Mouse (Mus musculus) myocyte (in vitro differentiated cells): Measurements from ENCODE around the gene Echdc2. TPM values are rescaled to one million over a fixed set of nuclear protein-coding genes. Genes with fewer than 3 reads are reported as not detected.
"Not testable (repeated sequence)": the region's sequence is repeated elsewhere in the genome, so short reads cannot be mapped to it uniquely, and the experiment has no call there.

Experiments
- H3K27me3 ChIP-seq: one replicate; pipeline ENCODE4 v1.6.1; 2011; ENCODE audit not compliant: control insufficient read depth, insufficient read depth, insufficient read length
- H3K36me3 ChIP-seq: one replicate; pipeline ENCODE4 v1.6.1; 2011; ENCODE audit not compliant: control insufficient read depth, insufficient read depth
- H3K4me2 ChIP-seq: one replicate; pipeline ENCODE4 v1.6.1; 2011; ENCODE audit warnings: low read depth, control low read depth
- H3K4me3 ChIP-seq: one replicate; pipeline ENCODE4 v1.5.1; 2011; ENCODE audit warnings: mild to moderate bottlenecking, control low read depth, moderate library complexity
- H3K79me2 ChIP-seq: one replicate; pipeline ENCODE4 v1.6.1; 2011; ENCODE audit not compliant: control insufficient read depth, insufficient read depth
- H3ac ChIP-seq: one replicate; pipeline ENCODE4 v1.6.1; 2011; ENCODE audit not compliant: control insufficient read depth, insufficient read length
- CEBPB ChIP-seq: IDR thresholded peaks from 2 replicates; pipeline ENCODE4 v1.6.1; 2011; ENCODE audit warnings: mild to moderate bottlenecking, moderate library complexity; ENCODE audit not compliant: poor library complexity, insufficient read depth, severe bottlenecking
- E2F4 ChIP-seq: IDR thresholded peaks from one replicate; pipeline ENCODE4 v1.6.1; 2011; ENCODE audit warnings: mild to moderate bottlenecking, control low read depth, moderate library complexity; ENCODE audit not compliant: insufficient read depth
- MAX ChIP-seq: IDR thresholded peaks from one replicate; pipeline ENCODE4 v1.6.1; 2011; ENCODE audit warnings: low read depth, mild to moderate bottlenecking, control low read depth
- MYOD1 ChIP-seq, 3 experiments: IDR thresholded peaks; one replicate each; pipeline ENCODE4 v1.6.1; 2011; ENCODE audit warnings: control low read depth in 2 of 3, low read depth in 2 of 3, mild to moderate bottlenecking in 2 of 3, moderate library complexity in 1 of 3; ENCODE audit not compliant: insufficient read length in 2 of 3, control insufficient read depth in 1 of 3
- MYOG ChIP-seq, 3 experiments: IDR thresholded peaks; one replicate each; pipeline ENCODE4 v1.6.1; 2011; ENCODE audit warnings: control low read depth in 2 of 3, low read depth in 2 of 3, mild to moderate bottlenecking in 2 of 3; ENCODE audit not compliant: insufficient read length in 2 of 3, control insufficient read depth in 1 of 3, insufficient read depth in 1 of 3
- POLR2A ChIP-seq: IDR thresholded peaks from one replicate; pipeline ENCODE4 v1.6.1; 2011; ENCODE audit warnings: low read depth, mild to moderate bottlenecking, control low read depth, moderate library complexity; ENCODE audit not compliant: insufficient read length
- POLR2AphosphoS2 ChIP-seq: IDR thresholded peaks from one replicate; pipeline ENCODE4 v1.6.1; 2011; ENCODE audit warnings: low read depth, control low read depth; ENCODE audit not compliant: insufficient read length
- REST ChIP-seq: IDR thresholded peaks from one replicate; pipeline ENCODE4 v1.6.1; 2011; ENCODE audit warnings: mild to moderate bottlenecking, control low read depth, moderate library complexity; ENCODE audit not compliant: insufficient read depth, insufficient read length
- SRF ChIP-seq: IDR thresholded peaks from one replicate; pipeline ENCODE4 v1.6.1; 2011; ENCODE audit warnings: low read depth; ENCODE audit not compliant: control insufficient read depth, insufficient read length
- TCF12 ChIP-seq: IDR thresholded peaks from one replicate; pipeline ENCODE4 v1.6.1; 2011; ENCODE audit warnings: mild to moderate bottlenecking, control low read depth; ENCODE audit not compliant: poor library complexity, insufficient read depth, severe bottlenecking
- TCF3 ChIP-seq: IDR thresholded peaks from one replicate; pipeline ENCODE4 v1.6.1; 2011; ENCODE audit warnings: low read depth, control low read depth; ENCODE audit not compliant: insufficient read length
- USF1 ChIP-seq: IDR thresholded peaks from one replicate; pipeline ENCODE4 v1.6.1; 2011; ENCODE audit warnings: low read depth, mild to moderate bottlenecking, control low read depth, moderate library complexity
- polyA plus RNA-seq: library from polyadenylated mRNA; unstranded; fragments of >200 nt; fragmentation: generic; extraction: Trizol; gene quantifications from one replicate; pipeline ENCODE4 v1.2.1, GENCODE M21; 2012; ENCODE audit warnings: missing spikeins

The Echdc2 gene
- polyA plus RNA-seq, 1 experiment, result 8.6 TPM

DNA sequence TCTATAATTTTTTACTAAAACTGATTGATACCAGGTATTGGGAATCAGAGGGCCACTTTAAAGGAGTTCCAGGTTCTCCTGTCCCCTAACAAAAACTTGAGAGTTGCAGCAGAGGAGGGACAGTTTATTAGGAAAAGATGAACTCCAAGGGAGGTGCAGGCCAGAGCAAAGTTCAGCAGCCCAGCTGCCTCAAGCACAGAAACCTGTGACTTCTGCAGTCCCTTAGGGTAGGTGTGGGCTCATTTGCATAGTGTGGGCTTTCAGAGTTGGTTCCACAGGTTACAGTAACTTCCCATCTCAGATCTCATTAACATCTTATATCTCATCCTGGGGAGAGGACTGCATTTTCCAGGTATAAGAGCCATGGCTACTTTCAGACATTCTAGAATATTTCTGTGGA, 21.5 kb upstream of the Echdc2 start:
- Histone ChIP-seq H3K4me2 (no peak overlapping the region), H3K4me3 (no peak overlapping the region), H3K79me2 (no peaks in the 10 kb centered on the region), H3ac (no peak overlapping the region), H3K27me3 (no peaks in the 10 kb centered on the region), H3K36me3 (no peaks in the 10 kb centered on the region)
- TF ChIP-seq TCF3 (no peak), POLR2AphosphoS2 (no peak), POLR2A (no peak), SRF (no peak)

GRCm38 (mm10) chr4:108144880-108145279, 20.4 kb upstream of the Echdc2 start, which contains the start of gene Scp2:
Gene Scp2, minus strand, starts transcription at chr4:108144998.
- H3ac ChIP-seq, result no peak within 1 kb of the TSS
- no peaks in the 10 kb centered on the region for H3K79me2 ChIP-seq
- H3K36me3 ChIP-seq, result no peaks in the 10 kb centered on the region
- H3K4me3 ChIP-seq, result no peak within 1 kb of the TSS
- H3K27me3 ChIP-seq, result no peaks in the 10 kb centered on the region
- H3K4me2 ChIP-seq, result no peak within 1 kb of the TSS
- TF ChIP-seq USF1, result no peak
- TF ChIP-seq POLR2AphosphoS2, result no peak
- TF ChIP-seq SRF, result no peak
- no peak for TF ChIP-seq CEBPB
- no peak for TF ChIP-seq E2F4
- TF ChIP-seq REST, result no peak
- TF ChIP-seq MYOD1 (IDR thresholded peaks at IDR 0.05; ENCODE audit: control insufficient read depth in 1 of 3, insufficient read length in 2 of 3, low read depth in 2 of 3), result no peak
- TF ChIP-seq TCF12, result no peak
- no peak for TF ChIP-seq TCF3
- no peak for TF ChIP-seq MAX
- TF ChIP-seq POLR2A, result no peak
- no peak for TF ChIP-seq MYOG (IDR thresholded peaks at IDR 0.05; ENCODE audit: control insufficient read depth in 1 of 3, insufficient read depth in 1 of 3, insufficient read length in 2 of 3, low read depth in 2 of 3)

DNA sequence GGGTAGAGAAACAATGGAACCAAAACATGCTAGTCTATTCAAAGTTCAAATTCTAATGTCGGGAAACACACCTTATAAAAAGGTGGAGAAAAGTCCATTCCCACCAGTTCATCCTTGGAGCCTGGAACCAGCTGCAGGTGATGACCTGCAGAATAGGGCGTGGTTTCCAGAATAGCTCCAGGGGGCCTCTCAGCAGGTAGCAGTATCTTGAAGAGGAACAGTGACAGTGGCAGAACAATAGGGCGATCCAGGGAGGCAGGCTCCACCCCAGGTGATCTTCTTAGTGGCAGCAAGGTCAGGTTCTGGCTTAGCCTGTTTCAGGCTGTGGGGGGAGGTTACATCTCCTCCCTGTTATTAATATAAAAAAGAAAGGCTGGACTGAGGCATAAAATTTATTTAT, 19.7 kb upstream of the Echdc2 start:
- not testable (repeated sequence) for H3K27me3 ChIP-seq, H3K4me2 ChIP-seq, H3K36me3 ChIP-seq, H3ac ChIP-seq, H3K79me2 ChIP-seq, H3K4me3 ChIP-seq

DNA sequence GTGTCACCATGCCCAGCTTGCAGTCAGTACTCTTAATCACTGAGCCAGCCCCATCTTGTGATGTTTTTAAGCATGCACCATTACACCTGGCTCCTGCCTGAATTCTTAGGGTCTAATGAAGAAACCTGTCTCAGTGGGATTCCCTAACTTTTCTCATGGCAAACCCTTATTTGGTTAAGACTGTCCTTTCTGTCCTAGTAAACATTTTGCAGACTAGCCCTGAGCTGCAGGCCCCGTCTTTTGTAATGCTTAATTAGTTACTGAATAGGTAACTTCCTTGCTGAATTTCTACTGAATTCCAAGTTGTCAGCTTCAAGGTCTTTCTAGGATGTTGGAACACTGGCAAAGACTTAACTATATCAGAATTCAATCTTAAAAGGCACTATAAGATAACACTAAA, 10.1 kb upstream of the Echdc2 start:
- H3K4me3 ChIP-seq, H3K79me2 ChIP-seq, H3K27me3 ChIP-seq, H3K36me3 ChIP-seq, H3ac ChIP-seq, H3K4me2 ChIP-seq: not testable (repeated sequence)

DNA sequence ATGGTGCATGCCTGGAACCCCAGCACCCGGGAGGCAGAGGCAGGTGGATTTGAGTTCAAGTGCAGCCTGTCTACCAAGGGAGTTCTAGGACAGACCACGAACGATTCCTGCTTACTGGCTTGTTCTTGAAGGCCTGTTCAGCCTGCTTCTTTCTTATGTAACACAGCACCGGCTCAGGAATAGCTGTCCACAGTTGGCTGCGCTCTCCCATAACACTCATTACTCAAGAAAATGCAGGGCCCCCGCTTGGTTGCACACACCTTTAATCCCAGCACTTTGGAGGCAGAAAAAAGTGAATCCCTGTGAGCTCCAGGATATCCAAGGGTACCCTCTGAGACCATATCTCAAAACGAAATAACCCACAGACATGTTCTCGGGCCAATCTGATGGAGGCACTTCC, 3.3 kb upstream of the Echdc2 start:
- H3K27me3 ChIP-seq, result peaks cover 12% of the 10 kb centered on the region
- no peaks in the 10 kb centered on the region for H3K36me3 ChIP-seq
- H3K4me2 ChIP-seq, result no peak overlapping the region
- TF ChIP-seq MYOD1 (IDR thresholded peaks at IDR 0.05; ENCODE audit: control insufficient read depth in 1 of 3, insufficient read length in 2 of 3, low read depth in 2 of 3) (no peak), MAX (no peak), POLR2A (no peak), TCF12 (no peak), E2F4 (no peak), CEBPB (no peak), MYOG (IDR thresholded peaks at IDR 0.05; ENCODE audit: control insufficient read depth in 1 of 3, insufficient read depth in 1 of 3, insufficient read length in 2 of 3, low read depth in 2 of 3) (no peak), SRF (no peak), POLR2AphosphoS2 (no peak), USF1 (no peak), REST (no peak), TCF3 (no peak)
- no peaks in the 10 kb centered on the region for H3K79me2 ChIP-seq
- H3ac ChIP-seq, result no peak overlapping the region
- H3K4me3 ChIP-seq, result no peak overlapping the region

DNA sequence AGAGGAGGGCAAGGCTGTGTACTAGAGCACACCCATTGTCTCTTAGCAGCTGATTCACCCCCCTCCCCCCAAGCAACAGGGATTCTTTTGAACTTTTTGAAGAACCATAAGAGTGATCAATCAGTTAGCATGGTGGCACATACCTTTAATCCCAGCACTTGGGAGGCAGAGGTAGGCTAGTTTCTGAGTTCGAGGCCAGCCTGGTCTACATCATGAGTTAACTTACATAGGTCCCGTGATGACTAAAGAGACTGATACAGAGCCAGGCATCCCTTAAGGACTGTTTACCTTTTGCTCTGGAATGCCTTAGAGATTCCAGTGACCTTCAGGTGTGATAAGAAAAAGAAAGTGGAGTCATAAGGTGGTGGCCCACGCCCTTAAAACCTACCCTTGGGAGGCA, 1.9 kb upstream of the Echdc2 start:
- Histone ChIP-seq H3ac (no peak overlapping the region), H3K27me3 (peaks cover 12% of the 10 kb centered on the region), H3K36me3 (no peaks in the 10 kb centered on the region), H3K79me2 (no peaks in the 10 kb centered on the region), H3K4me3 (no peak overlapping the region), H3K4me2 (no peak overlapping the region)
- TF ChIP-seq POLR2AphosphoS2 (no peak), POLR2A (no peak), USF1 (no peak), REST (no peak), E2F4 (no peak), MAX (no peak), MYOG (IDR thresholded peaks at IDR 0.05; ENCODE audit: control insufficient read depth in 1 of 3, insufficient read depth in 1 of 3, insufficient read length in 2 of 3, low read depth in 2 of 3) (no peak), TCF12 (no peak), SRF (no peak), MYOD1 (IDR thresholded peaks at IDR 0.05; ENCODE audit: control insufficient read depth in 1 of 3, insufficient read length in 2 of 3, low read depth in 2 of 3) (no peak)
